Mouse (Mus musculus): ENCODE results near the gene 2900092C05Rik. TPM values are rescaled to one million over a fixed set of nuclear protein-coding genes. Genes with fewer than 3 reads are reported as not detected.

2900092C05Rik gene
- not detected in 2 replicates for polyA plus RNA-seq (2015; fragmentation: Nextera tagmentation; extraction: Ambion mirVana)

GRCm38 (mm10) chr7:12512217-12512616 is at the start of gene 2900092C05Rik:
Gene 2900092C05Rik, plus strand, starts transcription at chr7:12512517.
- no peaks in the 10 kb centered on the region for H3K9me3 ChIP-seq (replicated peaks)
- H3K9ac ChIP-seq, result no peak within 1 kb of the TSS
- no peak within 1 kb of the TSS for H3K27ac ChIP-seq (replicated peaks)
- H3K4me2 ChIP-seq, result no peak within 1 kb of the TSS
- no peak within 1 kb of the TSS for H3K4me3 ChIP-seq (replicated peaks)
- H3K27me3 ChIP-seq, result no peaks in the 10 kb centered on the region
- ATAC-seq (ENCODE audit: insufficient read depth), result no peak
- H3K36me3 ChIP-seq (replicated peaks), result no peaks in the 10 kb centered on the region
- WGBS (ENCODE audit: insufficient replicate concordance), result 33% methylated on average over 2 of the region's 2 CpGs
- H3K4me1 ChIP-seq (replicated peaks), result no peaks in the 10 kb centered on the region

GRCm38 (mm10) chr7:12478158-12479008 is 33.9 kb upstream of the 2900092C05Rik start, which contains the start of gene Zfp606:
Gene Zfp606, plus strand, starts transcription at chr7:12478293.
- peak within 1 kb of the TSS; percentile 54 for H3K27ac ChIP-seq (replicated peaks)
- H3K9me3 ChIP-seq (replicated peaks), result no peaks in the 10 kb centered on the region
- under 1% methylated on average over 53 of the region's 53 CpGs for WGBS (ENCODE audit: insufficient replicate concordance)
- peak within 1 kb of the TSS; percentile 74 for H3K4me2 ChIP-seq
- peaks cover 12% of the 10 kb centered on the region for H3K4me1 ChIP-seq (replicated peaks)
- no peaks in the 10 kb centered on the region for H3K27me3 ChIP-seq
- H3K36me3 ChIP-seq (replicated peaks), result peaks cover 26% of the 10 kb centered on the region
- H3K9ac ChIP-seq, result peak within 1 kb of the TSS; percentile 73
- peak within 1 kb of the TSS; percentile 77 for H3K4me3 ChIP-seq (replicated peaks)
- peak; percentile 92 for ATAC-seq (ENCODE audit: insufficient read depth)

- H3K9ac ChIP-seq, result peak overlapping the region; percentile 73; the same call in 1 of the 2 replicates
- H3K4me1 ChIP-seq (replicated peaks), result peaks cover 12% of the 10 kb centered on the region
- H3K4me2 ChIP-seq, result peak overlapping the region; percentile 74
- ATAC-seq (ENCODE audit: insufficient read depth), result no peak
- no peaks in the 10 kb centered on the region for H3K9me3 ChIP-seq (replicated peaks)
- WGBS (ENCODE audit: insufficient replicate concordance), result 0% methylated on average over 7 of the region's 8 CpGs
- H3K27me3 ChIP-seq, result no peaks in the 10 kb centered on the region
- peak overlapping the region; percentile 77 for H3K4me3 ChIP-seq (replicated peaks)
- peaks cover 32% of the 10 kb centered on the region for H3K36me3 ChIP-seq (replicated peaks)
- H3K27ac ChIP-seq (replicated peaks), result no peak overlapping the region
Measured at GRCm38 (mm10) chr7:12479009-12479346, 33.3 kb upstream of the 2900092C05Rik start.

GRCm38 (mm10) chr7:12479525-12479924 is 32.8 kb upstream of the 2900092C05Rik start:
- no peak for ATAC-seq (ENCODE audit: insufficient read depth)
- no peak overlapping the region for H3K9ac ChIP-seq
- 63% methylated on average over 4 of the region's 4 CpGs for WGBS (ENCODE audit: insufficient replicate concordance)

GRCm38 (mm10) chr7:12483771-12484170 is 28.5 kb upstream of the 2900092C05Rik start:
- Histone ChIP-seq H3K9ac (no peak overlapping the region), H3K27ac (replicated peaks) (no peak overlapping the region), H3K27me3 (no peaks in the 10 kb centered on the region), H3K36me3 (replicated peaks) (peaks cover 71% of the 10 kb centered on the region), H3K4me1 (replicated peaks) (peaks cover 8% of the 10 kb centered on the region), H3K4me3 (replicated peaks) (no peak overlapping the region), H3K4me2 (no peak overlapping the region), H3K9me3 (replicated peaks) (no peaks in the 10 kb centered on the region)
- 75% methylated on average over 6 of the region's 6 CpGs for WGBS (ENCODE audit: insufficient replicate concordance)
- ATAC-seq (ENCODE audit: insufficient read depth), result no peak

More at GRCm38 (mm10) chr7:12479525-12479924, 32.8 kb upstream of the 2900092C05Rik start:
- H3K27me3 ChIP-seq, result no peaks in the 10 kb centered on the region
- no peaks in the 10 kb centered on the region for H3K9me3 ChIP-seq (replicated peaks)
- H3K4me2 ChIP-seq, result peak overlapping the region; percentile 74
- H3K36me3 ChIP-seq (replicated peaks), result peaks cover 38% of the 10 kb centered on the region
- peak overlapping the region; percentile 77 for H3K4me3 ChIP-seq (replicated peaks)
- H3K27ac ChIP-seq (replicated peaks), result no peak overlapping the region
- H3K4me1 ChIP-seq (replicated peaks), result peaks cover 12% of the 10 kb centered on the region

GRCm38 (mm10) chr7:12485956-12486355 is 26.4 kb upstream of the 2900092C05Rik start:
- WGBS (ENCODE audit: insufficient replicate concordance), result 68% methylated on average over 1 of the region's 1 CpGs
- H3K27me3 ChIP-seq, result no peaks in the 10 kb centered on the region

GRCm38 (mm10) chr7:12486691-12487090 is 25.6 kb upstream of the 2900092C05Rik start:
- H3K36me3 ChIP-seq (replicated peaks), result peaks cover 83% of the 10 kb centered on the region
- no peak overlapping the region for H3K27ac ChIP-seq (replicated peaks)
- ATAC-seq (ENCODE audit: insufficient read depth), result no peak
- no peaks in the 10 kb centered on the region for H3K27me3 ChIP-seq
- no peak overlapping the region for H3K9ac ChIP-seq
- H3K4me3 ChIP-seq (replicated peaks), result no peak overlapping the region
- H3K9me3 ChIP-seq (replicated peaks), result no peaks in the 10 kb centered on the region
- H3K4me1 ChIP-seq (replicated peaks), result no peaks in the 10 kb centered on the region
- no peak overlapping the region for H3K4me2 ChIP-seq

More at GRCm38 (mm10) chr7:12485956-12486355, 26.4 kb upstream of the 2900092C05Rik start:
- Histone ChIP-seq H3K4me1 (replicated peaks) (no peaks in the 10 kb centered on the region), H3K27ac (replicated peaks) (no peak overlapping the region), H3K4me2 (no peak overlapping the region), H3K9me3 (replicated peaks) (no peaks in the 10 kb centered on the region), H3K4me3 (replicated peaks) (no peak overlapping the region), H3K36me3 (replicated peaks) (peaks cover 83% of the 10 kb centered on the region), H3K9ac (no peak overlapping the region)
- no peak for ATAC-seq (ENCODE audit: insufficient read depth)

- no peak for ATAC-seq (ENCODE audit: insufficient read depth)
- Histone ChIP-seq H3K27ac (replicated peaks) (no peak overlapping the region), H3K9ac (no peak overlapping the region), H3K9me3 (replicated peaks) (no peaks in the 10 kb centered on the region), H3K4me3 (replicated peaks) (no peak overlapping the region), H3K27me3 (no peaks in the 10 kb centered on the region), H3K4me1 (replicated peaks) (no peaks in the 10 kb centered on the region), H3K36me3 (replicated peaks) (no peaks in the 10 kb centered on the region), H3K4me2 (no peak overlapping the region)
- WGBS (ENCODE audit: insufficient replicate concordance), result 37% methylated on average over 1 of the region's 1 CpGs
Measured at GRCm38 (mm10) chr7:12510913-12511312, 1.4 kb upstream of the 2900092C05Rik start.

Other genes with a start within 250 kb of the 2900092C05Rik start
- not detected in 2 replicates for gene Vmn1r81, start 244.2 kb upstream of the 2900092C05Rik start, polyA plus RNA-seq (2015; fragmentation: Nextera tagmentation; extraction: Ambion mirVana)
- not detected in 2 replicates for gene Vmn1r82, start 212.1 kb upstream of the 2900092C05Rik start, polyA plus RNA-seq (2015; fragmentation: Nextera tagmentation; extraction: Ambion mirVana)
- not detected in 2 replicates for gene Vmn1r83, start 183.0 kb upstream of the 2900092C05Rik start, polyA plus RNA-seq (2015; fragmentation: Nextera tagmentation; extraction: Ambion mirVana)
- gene Vmn1r84, start 143.2 kb upstream of the 2900092C05Rik start, polyA plus RNA-seq (2015; fragmentation: Nextera tagmentation; extraction: Ambion mirVana), result not detected in 2 replicates
- 0.50 and 0.67 TPM in 2 replicates for gene Zfp551, start 89.8 kb upstream of the 2900092C05Rik start, polyA plus RNA-seq (2015; fragmentation: Nextera tagmentation; extraction: Ambion mirVana)
- 2.5 and 2.7 TPM in 2 replicates for gene Zfp606, start 34.2 kb upstream of the 2900092C05Rik start, polyA plus RNA-seq (2015; fragmentation: Nextera tagmentation; extraction: Ambion mirVana)
- gene Vmn2r53, start 96.3 kb downstream of the 2900092C05Rik start, polyA plus RNA-seq (2015; fragmentation: Nextera tagmentation; extraction: Ambion mirVana), result under 0.01 TPM in 1 of 2 replicates, not detected in the other
- not detected in 2 replicates for gene Vmn2r54, start 127.8 kb downstream of the 2900092C05Rik start, polyA plus RNA-seq (2015; fragmentation: Nextera tagmentation; extraction: Ambion mirVana)
- gene Vmn2r55, start 172.5 kb downstream of the 2900092C05Rik start, polyA plus RNA-seq (2015; fragmentation: Nextera tagmentation; extraction: Ambion mirVana), result not detected in 2 replicates
- gene Vmn2r56, start 222.5 kb downstream of the 2900092C05Rik start, polyA plus RNA-seq (2015; fragmentation: Nextera tagmentation; extraction: Ambion mirVana), result not detected in 2 replicates

Measured in liver, embryonic 15.5 days (tissue).